Mouse (Mus musculus) small intestine, adult 2 months (tissue): ENCODE results near the gene Rbak. TPM values are rescaled to one million over a fixed set of nuclear protein-coding genes. Genes with fewer than 3 reads are reported as not detected.

ENCODE experiments used
- H3K27ac ChIP-seq: fragments of 200-500 bp; 2 replicates; pipeline ENCODE4 v1.5.1; 2012; ENCODE audit warnings: low read depth, low read length, control low read depth, inconsistent platforms; ENCODE audit not compliant: insufficient read depth
- H3K27me3 ChIP-seq: fragments of 200-500 bp; 2 replicates; pipeline ENCODE4 v1.6.1; 2012; ENCODE audit warnings: mild to moderate bottlenecking, moderate library complexity, low read length, inconsistent platforms; ENCODE audit not compliant: control insufficient read depth, insufficient read depth
- H3K36me3 ChIP-seq: fragments of 200-500 bp; 2 replicates; pipeline ENCODE4 v1.6.1; 2012; ENCODE audit warnings: mild to moderate bottlenecking, low read length, control low read depth, inconsistent platforms; ENCODE audit not compliant: control insufficient read depth, insufficient read depth
- H3K4me1 ChIP-seq: fragments of 200-500 bp; 2 replicates; pipeline ENCODE4 v1.6.1; 2012; ENCODE audit warnings: low read length, inconsistent platforms, mixed read lengths; ENCODE audit not compliant: control insufficient read depth, insufficient read depth, insufficient read length
- H3K4me3 ChIP-seq: fragments of 200-500 bp; 2 replicates; pipeline ENCODE4 v1.5.1; 2012; ENCODE audit warnings: low read depth, mild to moderate bottlenecking, control low read depth, inconsistent platforms, low read length, moderate library complexity
- CTCF ChIP-seq: fragments of 200-500 bp; IDR thresholded peaks from 2 replicates; pipeline ENCODE4 v1.5.1; 2012; ENCODE audit warnings: low read depth, mild to moderate bottlenecking, control low read depth, inconsistent platforms, low read length, moderate library complexity, mixed read lengths; ENCODE audit not compliant: insufficient replicate concordance, insufficient read length; ENCODE audit errors: extremely low read depth
- POLR2A ChIP-seq: fragments of 200-500 bp; IDR thresholded peaks from 2 replicates; pipeline ENCODE4 v1.6.1; 2012; ENCODE audit warnings: low read depth, mild to moderate bottlenecking, control low read depth, inconsistent platforms, low read length, moderate library complexity
- WGBS: fragments of 180-500 bp; shearing (Covaris S2); methylation state at CpG from one replicate; pipeline ENCODE4 v1.1.7; 2018; 5-methylcytosine and 5-hydroxymethylcytosine counted together
- polyA plus RNA-seq: library from polyadenylated mRNA; depleted of rRNA; stranded (reverse); fragments of >200 nt; gene quantifications from 2 replicates; pipeline ENCODE4 v1.2.3, GENCODE M21; 2012

The Rbak gene
- polyA plus RNA-seq, 1 experiment: 1.4 TPM

DNA sequence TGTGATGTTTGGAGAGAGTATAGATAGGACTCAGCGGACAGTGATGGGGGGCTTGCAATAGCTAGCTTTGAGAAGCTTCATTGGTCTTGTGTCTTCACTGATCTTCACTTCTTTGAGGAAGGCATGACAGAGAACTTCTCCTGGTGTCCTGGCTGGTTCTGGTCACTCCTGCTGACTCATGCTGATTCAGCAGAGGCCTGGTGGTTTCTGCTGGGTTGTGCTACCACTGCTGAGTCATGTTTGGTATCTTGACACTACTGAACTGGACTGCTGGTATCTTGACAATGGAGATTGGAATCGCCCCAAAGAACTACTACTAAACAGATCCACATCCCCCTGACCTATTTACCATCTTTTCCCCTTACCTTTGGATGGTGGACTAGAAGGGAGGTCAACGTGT, 25.0 kb downstream of the Rbak start:
- Histone ChIP-seq H3K27ac (no peak overlapping the region), H3K36me3 (no peaks in the 10 kb centered on the region), H3K4me1 (0 out of 2 replicates have a peak, but pooled peaks cover 2% of the 10 kb centered on the region), H3K4me3 (no peak overlapping the region), H3K27me3 (peaks cover 15% of the 10 kb centered on the region)
- TF ChIP-seq POLR2A (no peak), CTCF (no peak)
- WGBS: 89% methylated on average over 3 of the region's 3 CpGs

DNA sequence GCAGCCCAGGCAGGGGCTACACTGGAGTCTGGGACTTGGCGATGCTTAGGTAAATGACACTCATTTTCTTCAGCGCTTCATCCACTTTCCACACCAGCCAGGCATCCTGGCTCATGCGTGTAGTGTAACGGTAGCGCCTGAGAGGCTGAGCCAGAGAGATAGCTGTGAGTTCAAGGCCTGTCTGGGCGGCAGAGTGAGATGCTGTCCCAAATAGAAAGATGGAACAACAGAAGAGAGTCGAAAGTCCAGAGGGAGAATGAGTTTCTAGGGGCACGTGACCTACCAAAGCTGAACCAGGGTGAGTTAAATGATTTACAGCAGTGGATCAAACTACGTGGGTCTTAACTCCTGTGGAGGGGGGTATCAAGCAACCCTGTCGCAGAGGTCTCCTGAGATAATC, 26.8 kb downstream of the Rbak start:
- Histone ChIP-seq H3K4me1 (0 out of 2 replicates have a peak, but pooled peaks cover 2% of the 10 kb centered on the region), H3K36me3 (no peaks in the 10 kb centered on the region), H3K4me3 (no peak overlapping the region), H3K27me3 (peaks cover 15% of the 10 kb centered on the region), H3K27ac (no peak overlapping the region)
- no peak for TF ChIP-seq CTCF
- TF ChIP-seq POLR2A: no peak
- 82% methylated on average over 10 of the region's 10 CpGs for WGBS

DNA sequence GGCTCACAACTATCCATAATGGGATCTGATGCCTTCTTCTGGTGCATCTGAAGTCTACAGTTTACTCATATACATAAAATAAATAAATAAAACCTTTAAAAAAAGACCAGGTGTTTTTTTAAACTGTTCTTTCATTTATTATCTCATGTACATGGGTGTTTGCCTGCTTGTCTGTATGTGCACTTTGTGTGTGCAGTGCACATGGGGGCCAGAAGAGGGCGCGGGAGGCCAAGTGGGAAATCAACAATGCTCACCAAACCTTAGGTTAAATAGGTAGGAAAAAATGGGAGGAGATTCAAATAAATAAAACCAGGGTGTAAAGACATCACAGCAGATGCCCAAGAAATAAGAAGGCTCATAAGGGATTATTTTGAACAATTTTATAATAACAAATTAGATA, 30.5 kb downstream of the Rbak start:
- H3K4me1 ChIP-seq: no peaks in the 10 kb centered on the region
- WGBS: 88% methylated on average over 2 of the region's 2 CpGs
- no peaks in the 10 kb centered on the region for H3K36me3 ChIP-seq
- H3K27ac ChIP-seq: no peak overlapping the region
- H3K4me3 ChIP-seq: no peak overlapping the region
- no peak for TF ChIP-seq POLR2A
- TF ChIP-seq CTCF: no peak
- no peaks in the 10 kb centered on the region for H3K27me3 ChIP-seq

DNA sequence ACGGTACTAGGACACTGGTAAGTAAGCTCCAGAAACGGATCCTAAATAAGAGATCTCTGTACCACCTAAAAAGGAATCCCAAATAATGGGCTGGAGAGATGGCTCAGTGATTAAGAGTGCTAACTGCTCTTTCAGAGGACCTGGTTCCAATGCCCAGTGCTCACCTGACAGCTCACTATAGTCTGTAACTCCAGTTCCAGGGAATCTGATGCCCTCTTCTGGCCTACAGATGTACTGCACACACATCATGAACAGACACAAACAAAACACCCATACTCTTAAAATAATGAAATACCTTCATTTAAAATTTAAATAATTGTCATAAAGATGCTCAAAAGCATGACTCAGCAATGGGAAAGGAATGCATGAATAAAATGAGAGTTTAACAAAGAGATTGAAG, 31.0 kb downstream of the Rbak start:
- Histone ChIP-seq H3K27me3 (no peaks in the 10 kb centered on the region), H3K36me3 (no peaks in the 10 kb centered on the region), H3K4me1 (no peaks in the 10 kb centered on the region), H3K4me3 (no peak overlapping the region), H3K27ac (no peak overlapping the region)
- WGBS: 92% methylated on average over 2 of the region's 2 CpGs
- TF ChIP-seq CTCF: no peak
- TF ChIP-seq POLR2A: no peak

DNA sequence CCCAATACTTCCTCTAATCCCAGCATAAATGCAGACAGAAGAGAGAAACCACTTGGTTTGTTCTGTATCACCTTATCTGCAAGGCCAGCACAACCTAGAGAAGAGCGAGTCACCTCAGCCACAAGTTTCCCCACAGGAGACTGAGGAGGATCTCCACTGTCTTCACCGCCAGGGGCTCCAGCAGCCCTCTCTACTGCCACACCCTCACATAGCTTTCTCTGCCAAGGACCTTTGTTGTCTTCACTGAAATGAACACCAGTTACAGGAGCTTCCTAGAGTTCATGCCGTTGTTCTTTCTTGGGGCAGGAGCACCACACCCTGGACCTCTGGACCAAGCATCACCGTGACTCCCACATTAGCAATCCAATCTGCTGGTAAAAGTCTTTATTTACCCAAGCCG, 31.9 kb downstream of the Rbak start:
- no peak overlapping the region for H3K4me3 ChIP-seq
- H3K27ac ChIP-seq: no peak overlapping the region
- 46% methylated on average over 5 of the region's 5 CpGs for WGBS
- no peaks in the 10 kb centered on the region for H3K36me3 ChIP-seq
- 0 out of 2 replicates have a peak, but pooled peaks have one; percentile 7 for TF ChIP-seq CTCF
- TF ChIP-seq POLR2A: no peak
- H3K27me3 ChIP-seq: no peaks in the 10 kb centered on the region
- no peaks in the 10 kb centered on the region for H3K4me1 ChIP-seq

DNA sequence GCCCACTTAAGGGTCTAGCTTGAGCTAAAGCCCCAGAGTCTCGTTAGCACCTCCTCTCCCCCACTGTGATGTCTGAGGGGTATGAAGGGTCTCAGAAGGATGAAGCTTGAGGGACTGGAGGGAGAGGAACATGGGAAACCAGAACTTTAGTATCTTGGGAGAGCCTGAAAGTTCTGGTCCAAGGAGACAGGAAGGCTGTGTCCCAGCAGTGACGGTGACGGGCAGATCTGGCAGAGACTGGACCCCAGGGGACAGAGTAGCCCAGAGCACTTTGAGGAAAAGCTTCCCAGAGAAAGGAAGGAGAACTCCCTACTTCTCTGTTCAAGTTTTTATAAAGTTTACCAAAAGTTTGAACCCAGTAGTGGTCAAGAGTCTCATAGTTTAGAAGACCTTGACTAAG, 33.1 kb downstream of the Rbak start, which contains the start of gene Olfr718-ps1:
Olfr718-ps1 (minus strand) TSS at position 101 of the 400 bp plus-strand sequence.
- WGBS: 75% methylated on average over 3 of the region's 3 CpGs
- Histone ChIP-seq H3K27me3 (no peaks in the 10 kb centered on the region), H3K4me3 (no peak within 1 kb of the TSS), H3K4me1 (no peaks in the 10 kb centered on the region), H3K36me3 (no peaks in the 10 kb centered on the region), H3K27ac (no peak within 1 kb of the TSS)
- TF ChIP-seq CTCF: no peak
- TF ChIP-seq POLR2A: no peak

DNA sequence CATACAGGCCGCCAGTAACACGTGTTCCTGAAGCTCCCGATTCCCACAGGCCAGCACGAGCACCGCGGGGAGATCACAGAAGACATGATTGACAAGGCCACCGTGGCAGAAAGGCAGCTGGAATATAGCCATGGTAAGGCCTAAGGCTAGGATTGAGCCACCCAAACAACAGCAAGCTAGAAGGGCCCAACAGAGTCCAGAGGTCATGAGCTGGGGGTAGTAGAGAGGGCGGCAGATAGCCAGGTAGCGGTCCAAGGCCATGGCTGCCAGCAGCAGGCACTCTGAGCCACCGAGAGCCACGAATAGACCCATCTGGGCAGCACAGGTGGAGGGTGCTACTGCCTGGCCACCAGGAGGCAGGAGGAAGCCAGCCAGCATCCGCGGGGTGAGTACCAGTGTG, 43.0 kb downstream of the Rbak start:
- H3K27me3 ChIP-seq: no peaks in the 10 kb centered on the region
- H3K36me3 ChIP-seq: no peaks in the 10 kb centered on the region
- 85% methylated on average over 13 of the region's 13 CpGs for WGBS
- no peak overlapping the region for H3K4me3 ChIP-seq
- no peak for TF ChIP-seq CTCF
- no peak for TF ChIP-seq POLR2A
- H3K27ac ChIP-seq: no peak overlapping the region
- peaks cover 6% of the 10 kb centered on the region; the same call in 1 of the 2 replicates for H3K4me1 ChIP-seq
